Mouse (Mus musculus) liver, postnatal 0 days (tissue): Measurements from ENCODE around the gene Iqgap3. TPM values are rescaled to one million over a fixed set of nuclear protein-coding genes. Genes with fewer than 3 reads are reported as not detected.

Experiments
- ATAC-seq: fragments of 200-750 bp; cut with Nextera tagmentation; 2 replicates; pipeline ENCODE4 v1.8.0; 2017; ENCODE audit warnings: mild to moderate bottlenecking, moderate library complexity
- DNase-seq: peaks from one replicate; pipeline ENCODE4 v3.0.0-alpha.2; 2016
- H3K27ac ChIP-seq: fragments of 300-500 bp; sonication (generic); 2 replicates; pipeline ENCODE4 v1.5.1; 2014; ENCODE audit warnings: antibody characterized with exemption, moderate library complexity, mild to moderate bottlenecking, low read depth
- H3K27me3 ChIP-seq: fragments of 300-500 bp; sonication (generic); 2 replicates; pipeline ENCODE4 v1.6.1; 2014; ENCODE audit warnings: low read length, control low read depth, mixed read lengths; ENCODE audit not compliant: insufficient read depth
- H3K36me3 ChIP-seq: fragments of 300-500 bp; sonication (generic); replicated peaks from 2 replicates; pipeline ENCODE4 v1.6.1; 2014; ENCODE audit warnings: mild to moderate bottlenecking, control low read depth, low read length, moderate library complexity, mixed read lengths; ENCODE audit not compliant: insufficient read depth
- H3K4me1 ChIP-seq: fragments of 300-500 bp; sonication (generic); 2 replicates; pipeline ENCODE4 v1.6.1; 2014; ENCODE audit warnings: antibody characterized with exemption, mild to moderate bottlenecking, control low read depth; ENCODE audit not compliant: insufficient read depth
- H3K4me2 ChIP-seq: fragments of 300-500 bp; sonication (generic); 2 replicates; pipeline ENCODE4 v1.6.1; 2014; ENCODE audit warnings: low read depth, mild to moderate bottlenecking, low read length, moderate library complexity, mixed read lengths
- H3K4me3 ChIP-seq: fragments of 300-500 bp; sonication (generic); 2 replicates; pipeline ENCODE4 v1.5.1; 2014; ENCODE audit warnings: low read depth, low read length
- H3K9ac ChIP-seq: fragments of 300-500 bp; sonication (generic); replicated peaks from 2 replicates; pipeline ENCODE4 v1.6.1; 2014; ENCODE audit warnings: mild to moderate bottlenecking, moderate library complexity
- H3K9me3 ChIP-seq: fragments of 300-500 bp; sonication (generic); 2 replicates; pipeline ENCODE4 v1.6.1; 2016; ENCODE audit warnings: mild to moderate bottlenecking, control low read depth, low read length, mixed read lengths
- CTCF ChIP-seq: sonication (generic); IDR thresholded peaks from 2 replicates; pipeline ENCODE4 v1.5.1; 2016; ENCODE audit warnings: antibody characterized with exemption, low read depth
- EP300 ChIP-seq: IDR thresholded peaks from 2 replicates; pipeline ENCODE4 v1.6.1; 2016; ENCODE audit warnings: antibody characterized with exemption, low read depth, mild to moderate bottlenecking
- WGBS: fragments of 180-500 bp; shearing (Covaris S2); extraction: QIAGEN DNeasy Blood & Tissue Kit; methylation state at CpG from one replicate; pipeline ENCODE4 v1.1.7; 2014; ENCODE audit not compliant: insufficient replicate concordance; 5-methylcytosine and 5-hydroxymethylcytosine counted together
- polyA plus RNA-seq: library from polyadenylated mRNA; unstranded; fragments of >200 nt; fragmentation: Nextera tagmentation; extraction: Ambion mirVana; gene quantifications from 2 replicates; pipeline ENCODE4 v1.2.1, GENCODE M21; 2015

The Iqgap3 gene
- polyA plus RNA-seq, 1 experiment from 2014 or later: 2.9 TPM

DNA sequence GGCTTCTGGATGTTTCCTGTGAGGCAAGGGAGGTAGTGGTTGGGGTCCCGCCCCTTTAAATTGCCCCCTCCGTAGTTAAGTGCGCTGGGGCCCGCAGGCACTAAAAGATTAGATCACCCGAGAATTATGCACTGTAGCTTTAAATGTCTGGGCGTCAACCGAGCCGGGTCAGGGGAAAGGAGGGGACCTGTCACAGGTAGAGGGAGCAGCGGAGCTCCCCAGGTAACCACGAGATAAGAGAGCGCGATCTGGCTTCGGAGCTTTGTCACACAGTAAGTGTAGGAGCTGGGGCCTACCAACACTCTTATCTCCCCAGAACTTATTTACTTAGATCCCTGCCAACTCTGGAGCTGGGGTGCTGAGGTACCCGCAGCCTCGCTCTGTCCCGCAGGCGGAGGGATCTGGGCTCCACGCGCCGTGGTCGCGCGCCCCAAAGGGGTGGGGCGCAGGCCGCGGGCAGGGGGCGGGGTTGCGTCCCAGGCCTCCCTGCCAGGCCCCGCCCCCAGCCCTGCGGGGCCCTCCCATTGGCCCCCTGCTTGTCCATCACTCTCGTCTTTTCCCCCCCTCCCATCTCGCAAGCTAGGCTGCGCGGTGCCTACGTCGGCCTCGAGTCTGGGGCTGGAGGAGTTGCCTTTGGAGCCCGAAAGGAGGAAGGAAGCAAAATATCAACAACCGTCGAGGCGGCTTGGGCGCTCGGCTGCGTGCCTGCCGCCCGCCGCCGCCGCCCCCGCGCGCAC lies 60.2 kb downstream of the Iqgap3 start, which contains the start of gene Mef2d:
Gene Mef2d (plus strand): TSS at position 586 of the 737 bp plus-strand sequence.
- WGBS: under 1% methylated on average over 44 of the region's 52 CpGs
- Histone ChIP-seq H3K9me3 (no peaks in the 10 kb centered on the region), H3K36me3 (peaks cover 5% of the 10 kb centered on the region), H3K27ac (peak within 1 kb of the TSS; percentile 97), H3K4me2 (peak within 1 kb of the TSS; percentile 92), H3K9ac (peak within 1 kb of the TSS; percentile 91), H3K27me3 (no peaks in the 10 kb centered on the region), H3K4me3 (peak within 1 kb of the TSS; percentile 80), H3K4me1 (peaks cover 73% of the 10 kb centered on the region)
- DNase-seq (peak; percentile 96), ATAC-seq (peak; percentile 81)
- TF ChIP-seq CTCF: peak; percentile 53
- peak; percentile 52; the same call in 1 of the 2 replicates for TF ChIP-seq EP300

DNA sequence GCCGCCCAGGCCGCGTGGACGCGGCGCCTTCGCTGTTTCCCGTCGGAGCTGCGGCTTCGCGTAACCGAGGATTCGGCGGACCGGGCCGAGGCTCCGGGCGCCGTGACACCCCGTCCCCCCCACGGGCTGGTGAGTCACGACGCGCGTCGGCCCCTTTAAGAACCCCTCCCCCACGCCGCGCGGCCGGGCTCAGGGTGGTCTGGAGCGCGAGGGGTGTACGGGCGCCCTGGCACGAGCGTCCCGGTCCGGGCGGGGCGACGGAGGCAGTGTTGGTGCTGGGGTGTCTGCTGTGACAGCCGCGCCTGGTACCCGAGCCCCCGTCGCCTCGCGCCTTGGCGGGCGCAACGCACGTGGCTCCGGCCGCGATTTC lies 60.8 kb downstream of the Iqgap3 start:
- DNase-seq (peak; percentile 72), ATAC-seq (peak; percentile 16)
- whole genome bisulfite sequencing: under 1% methylated on average over 44 of the region's 57 CpGs
- peak overlapping the region; percentile 92 for H3K4me2 ChIP-seq
- peak overlapping the region; percentile 97 for H3K27ac ChIP-seq
- peak overlapping the region; percentile 91 for H3K9ac ChIP-seq
- no peaks in the 10 kb centered on the region for H3K27me3 ChIP-seq
- H3K4me3 ChIP-seq: peak overlapping the region; percentile 80
- peaks cover 73% of the 10 kb centered on the region for H3K4me1 ChIP-seq
- H3K36me3 ChIP-seq: peaks cover 5% of the 10 kb centered on the region
- H3K9me3 ChIP-seq: no peaks in the 10 kb centered on the region
- TF ChIP-seq CTCF (no peak), EP300 (no peak)

DNA sequence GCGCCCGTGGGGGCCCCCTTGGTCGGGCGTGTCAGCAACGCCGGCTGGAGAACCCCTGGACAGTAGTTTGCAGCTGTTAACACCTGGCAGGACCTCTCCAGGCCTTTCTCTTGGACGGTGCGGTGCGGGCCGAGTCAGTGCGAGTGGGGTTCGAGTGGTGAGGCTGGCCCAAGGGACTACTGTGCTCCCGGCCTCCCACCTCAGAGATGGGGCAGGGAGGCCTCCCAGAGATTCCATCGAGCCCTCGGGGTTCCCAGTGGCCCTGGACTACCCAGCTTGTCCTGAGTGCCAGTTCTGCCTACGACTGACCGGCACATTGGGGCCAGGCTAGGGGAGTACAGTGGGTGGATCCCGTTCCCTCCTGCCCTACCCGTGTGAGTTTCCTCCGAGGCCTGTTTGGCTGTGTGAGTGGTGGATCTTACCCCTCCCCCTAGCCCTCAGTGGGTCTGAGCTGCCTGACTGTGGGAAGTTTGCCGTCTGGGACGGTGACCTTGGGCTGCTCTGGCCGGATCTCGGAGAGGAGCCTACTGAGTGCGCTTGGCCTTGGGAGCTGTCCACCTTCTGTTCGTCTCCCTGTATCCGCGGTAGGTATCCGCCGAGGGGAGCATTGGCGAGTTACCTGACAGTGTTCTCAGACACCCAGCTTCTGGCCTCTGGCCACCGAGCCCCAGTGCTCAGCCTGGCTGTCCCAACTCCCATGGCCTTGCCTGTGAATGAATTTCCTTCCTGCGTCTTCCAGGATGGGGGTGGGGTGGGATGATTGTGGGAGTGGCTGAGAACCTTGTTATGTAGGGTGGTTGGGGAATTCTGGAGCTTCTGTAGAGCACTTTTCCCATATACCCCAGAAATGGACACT lies 61.4 kb downstream of the Iqgap3 start:
- Histone ChIP-seq H3K4me3 (peak overlapping the region; percentile 80), H3K36me3 (peaks cover 5% of the 10 kb centered on the region), H3K27ac (peak overlapping the region; percentile 97), H3K9me3 (no peaks in the 10 kb centered on the region), H3K27me3 (no peaks in the 10 kb centered on the region), H3K9ac (peak overlapping the region; percentile 91), H3K4me2 (peak overlapping the region; percentile 92), H3K4me1 (peaks cover 76% of the 10 kb centered on the region)
- DNase-seq (peak; percentile 66), ATAC-seq (peak; percentile 6; the same call in 1 of the 2 replicates)
- 1% methylated on average over 33 of the region's 33 CpGs for WGBS
- TF ChIP-seq EP300: no peak
- TF ChIP-seq CTCF: no peak

DNA sequence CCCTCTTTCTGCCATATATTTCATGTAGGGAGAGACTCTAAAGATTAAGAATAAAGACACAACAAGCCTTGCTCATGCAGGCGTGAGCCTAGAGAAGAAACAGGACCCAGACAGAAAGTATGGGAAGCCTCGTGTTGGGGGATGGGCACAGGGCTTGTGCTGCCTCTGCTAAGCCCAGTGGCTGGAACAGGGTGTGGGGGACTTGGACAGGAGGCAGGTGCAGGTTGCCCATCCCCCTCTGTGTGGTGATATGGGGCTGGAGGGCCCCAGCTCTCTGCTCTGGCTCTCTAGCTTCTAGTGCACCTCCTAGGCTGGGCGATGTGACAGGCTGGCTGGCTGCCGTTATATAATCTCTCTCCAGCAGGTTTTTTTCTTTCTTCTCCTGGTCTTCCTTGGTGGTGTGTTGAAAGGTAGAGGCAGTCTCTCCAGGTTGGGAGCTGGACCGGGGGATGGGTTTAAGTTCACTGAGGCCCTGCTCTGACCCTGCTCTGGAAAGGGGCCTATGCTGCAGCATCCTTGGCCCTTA lies 62.3 kb downstream of the Iqgap3 start:
- peak overlapping the region; percentile 92 for H3K4me2 ChIP-seq
- peak overlapping the region; percentile 91 for H3K9ac ChIP-seq
- TF ChIP-seq EP300 (no peak), CTCF (no peak)
- peaks cover 5% of the 10 kb centered on the region for H3K36me3 ChIP-seq
- DNase-seq (peak; percentile 67), ATAC-seq (no peak)
- no peaks in the 10 kb centered on the region for H3K9me3 ChIP-seq
- peak overlapping the region; percentile 80 for H3K4me3 ChIP-seq
- H3K27me3 ChIP-seq: no peaks in the 10 kb centered on the region
- H3K27ac ChIP-seq: peak overlapping the region; percentile 97
- peaks cover 85% of the 10 kb centered on the region for H3K4me1 ChIP-seq
- WGBS: 9% methylated on average over 5 of the region's 5 CpGs

DNA sequence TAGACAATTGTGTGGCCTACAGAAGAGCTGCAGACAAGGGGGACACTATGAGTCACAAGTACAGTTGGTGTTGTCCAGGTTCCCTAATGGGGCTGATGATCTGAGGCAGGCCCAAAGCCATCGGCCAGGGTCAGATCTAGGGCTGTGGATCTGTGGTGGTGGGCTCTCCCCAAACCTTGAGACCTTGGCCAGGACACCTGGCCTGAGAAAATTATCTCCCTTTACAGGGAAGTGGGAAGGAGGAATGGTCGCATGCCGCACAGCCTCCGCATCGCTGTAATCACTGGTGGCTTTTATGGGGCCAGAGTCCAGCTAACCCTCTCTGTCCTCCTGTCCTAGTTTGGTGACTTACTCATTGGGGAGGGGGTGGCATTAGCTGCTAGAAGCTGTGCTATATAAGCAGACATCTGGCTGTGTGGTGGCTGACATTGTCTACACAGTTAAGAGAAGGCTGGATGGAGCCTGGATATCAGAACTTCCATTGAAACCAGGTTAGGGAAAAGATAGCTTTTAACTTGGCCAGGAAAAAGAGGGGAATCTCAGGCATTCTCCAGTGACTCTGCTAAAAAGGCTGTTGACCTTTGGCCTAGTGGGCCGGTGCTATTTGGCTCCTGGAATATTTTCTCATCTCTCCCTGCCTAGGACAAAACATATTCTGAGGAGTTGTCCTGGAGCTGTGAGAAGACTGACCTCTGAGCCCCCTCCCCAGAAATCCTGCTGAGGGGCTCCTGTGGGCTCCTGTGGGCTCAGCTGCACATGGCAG lies 63.1 kb downstream of the Iqgap3 start:
- Histone ChIP-seq H3K27ac (peak overlapping the region; percentile 97), H3K4me2 (peak overlapping the region; percentile 92), H3K9ac (peak overlapping the region; percentile 91), H3K9me3 (no peaks in the 10 kb centered on the region), H3K36me3 (peaks cover 5% of the 10 kb centered on the region), H3K4me1 (peaks cover 85% of the 10 kb centered on the region), H3K27me3 (no peaks in the 10 kb centered on the region), H3K4me3 (peak overlapping the region; percentile 80)
- no peak for ATAC-seq
- TF ChIP-seq CTCF: no peak
- TF ChIP-seq EP300: no peak
- DNase-seq: no peak
- 41% methylated on average over 6 of the region's 6 CpGs for WGBS
